Mouse (Mus musculus) kidney, postnatal 10 days (tissue): ENCODE measurements around the gene Tdp1.
"Not testable (repeated sequence)": the region's sequence is repeated elsewhere in the genome, so short reads cannot be mapped to it uniquely, and the experiment has no call there.

Source experiments
- DNase-seq: peaks from one replicate; pipeline ENCODE4 v3.0.0; 2021; ENCODE audit warnings: mixed read lengths

The Tdp1 gene

DNA sequence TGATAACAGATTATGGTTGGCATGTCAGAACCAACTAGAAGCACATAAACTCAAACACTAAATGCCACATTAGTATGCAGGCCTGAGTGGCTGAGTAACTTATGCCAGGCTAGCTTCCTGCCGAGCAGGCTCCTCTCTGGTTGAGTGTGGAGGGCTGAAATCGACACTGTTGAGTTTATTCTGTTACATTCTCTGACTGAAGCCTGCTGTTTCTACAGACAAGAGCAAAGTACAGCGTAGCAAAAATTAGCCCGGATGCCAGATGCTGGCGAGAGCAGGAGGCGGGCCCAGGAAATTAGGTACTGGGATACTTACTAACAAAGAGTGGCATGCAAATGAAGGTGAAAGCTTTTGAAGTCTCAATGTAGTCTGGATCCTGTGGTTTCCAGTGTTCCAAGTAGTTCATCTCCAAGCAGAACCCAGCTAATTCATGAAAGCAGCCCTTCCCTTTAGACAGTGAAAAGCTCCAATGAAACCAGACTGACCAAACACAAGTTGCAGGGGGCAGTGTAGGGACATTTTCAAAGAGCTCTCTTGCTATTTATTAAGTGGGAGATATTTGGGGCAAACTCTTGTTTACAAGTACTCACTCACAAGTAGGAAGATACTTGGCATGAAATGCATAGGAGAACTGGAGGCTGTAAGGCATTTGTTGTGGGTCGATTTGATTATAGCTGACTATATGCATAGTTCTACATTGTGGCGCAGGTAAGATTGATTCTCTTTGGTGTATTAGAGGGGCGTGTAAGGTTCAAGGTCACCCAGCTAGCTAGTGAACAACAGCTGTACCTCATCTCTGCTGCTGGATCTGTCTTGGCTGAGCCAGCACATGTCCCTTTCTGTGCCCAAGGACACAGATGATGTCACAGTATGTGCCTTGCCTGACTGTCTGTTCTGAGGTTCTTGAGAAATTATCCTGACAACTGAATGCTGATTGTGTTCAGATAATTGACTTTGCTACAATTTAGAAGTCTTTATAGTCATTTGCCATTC, 74.0 kb downstream of the Tdp1 start:
- no peak for DNase-seq

DNA sequence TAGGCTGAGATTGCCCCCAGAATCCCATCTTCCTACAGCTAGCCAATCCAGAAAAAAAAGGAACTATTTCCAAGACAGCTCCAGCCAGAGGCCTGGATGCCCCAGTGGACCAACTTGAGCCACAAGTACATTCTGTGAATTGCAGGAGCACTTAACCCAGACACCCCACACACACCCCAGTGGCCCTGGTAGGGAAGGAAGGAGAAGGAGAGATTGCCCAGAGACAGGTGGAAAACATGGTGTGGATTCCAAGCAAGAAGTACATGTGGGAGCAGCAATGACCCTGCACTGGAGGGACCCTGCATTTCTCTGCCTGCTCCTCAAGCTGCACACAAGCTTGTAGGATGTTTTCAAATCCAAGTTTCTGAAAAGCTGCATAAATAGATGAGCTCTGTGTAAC, 75.0 kb downstream of the Tdp1 start:
- DNase-seq, result no peak

DNA sequence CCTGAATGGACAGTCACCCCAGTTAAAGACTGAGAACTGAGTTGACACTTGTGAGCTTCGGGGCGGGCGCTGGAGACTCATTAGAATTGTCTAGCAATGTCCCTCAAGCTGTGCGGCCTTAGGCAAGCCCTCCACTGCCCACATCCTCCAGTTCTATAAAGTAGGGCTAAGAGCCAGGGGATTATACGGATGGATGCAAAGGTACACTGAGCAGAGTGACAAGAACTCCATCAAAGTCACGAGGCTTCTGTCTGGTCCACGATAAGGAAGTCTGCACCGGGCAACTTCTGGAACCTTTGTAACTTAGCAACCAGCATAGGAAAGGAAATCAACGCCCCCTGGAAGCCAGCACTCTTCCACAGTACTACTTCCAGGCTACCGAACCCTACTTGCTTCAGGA, 75.6 kb downstream of the Tdp1 start:
- no peak for DNase-seq

DNA sequence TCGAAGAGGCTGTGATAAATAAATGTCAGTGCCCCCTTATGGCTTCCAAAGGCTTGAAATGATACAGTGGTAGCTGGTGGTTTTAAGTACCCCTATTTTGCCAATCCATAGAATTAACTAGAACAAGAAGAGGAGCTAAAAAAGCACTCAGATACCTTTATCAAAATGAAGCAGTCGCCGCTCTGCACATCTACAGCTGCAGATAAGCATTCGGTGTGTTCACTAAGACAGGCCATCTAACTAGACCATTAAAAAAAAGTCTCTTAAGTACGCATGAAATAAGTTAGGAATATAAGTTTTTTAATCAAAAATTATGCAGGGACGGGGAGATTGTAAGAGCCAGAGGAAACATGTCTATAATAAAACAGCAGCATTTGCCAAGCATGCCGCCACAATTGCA, 76.4 kb downstream of the Tdp1 start:
- no peak for DNase-seq

DNA sequence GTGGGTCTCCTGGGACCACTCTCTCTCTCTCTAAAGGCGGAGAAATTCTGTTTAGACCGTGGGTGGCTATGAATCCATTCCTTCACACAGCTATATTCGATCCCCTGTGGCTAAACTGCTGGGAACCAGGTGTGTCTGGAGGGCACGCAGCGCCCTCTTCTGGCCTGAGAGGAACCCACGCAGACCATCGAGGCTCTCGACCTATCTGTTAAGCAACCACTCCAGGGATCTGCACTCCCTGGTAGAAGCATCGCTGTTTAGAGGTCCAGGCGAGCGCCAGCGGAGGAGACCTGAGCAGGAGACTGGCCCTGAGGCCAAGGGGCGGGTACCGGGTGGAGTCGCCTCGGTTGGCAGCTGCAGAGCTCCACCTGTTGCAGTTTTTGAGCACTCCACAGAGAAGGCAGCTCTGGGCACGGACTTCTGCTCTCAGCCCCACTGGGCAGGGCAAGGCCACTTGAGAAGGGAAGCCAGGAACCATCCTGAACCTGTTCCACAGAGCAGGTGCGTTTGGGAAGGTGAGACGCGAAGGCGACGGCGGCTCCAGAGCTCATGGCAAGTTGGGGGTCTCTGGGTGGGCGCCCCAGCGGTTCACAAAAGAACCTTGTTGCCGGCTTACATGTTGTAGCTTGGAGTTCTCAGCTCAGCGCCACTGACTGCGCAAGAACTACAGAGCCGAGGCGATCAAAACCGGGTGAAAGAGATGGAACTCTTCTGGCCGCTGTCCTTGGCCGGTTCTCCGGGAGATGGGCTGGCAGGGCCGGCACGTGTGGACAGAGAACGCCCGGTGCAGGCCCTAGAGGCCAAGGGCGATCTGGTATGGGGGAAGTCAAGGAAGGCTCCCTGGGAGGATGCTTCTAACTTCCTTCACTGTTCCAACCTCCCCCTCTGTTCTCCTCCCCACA, 80.2 kb downstream of the Tdp1 start, which contains the start of gene Kcnk13:
Kcnk13 (plus strand) TSS at position 199 of the 902 bp plus-strand sequence.
- DNase-seq, result peak; percentile 83

DNA sequence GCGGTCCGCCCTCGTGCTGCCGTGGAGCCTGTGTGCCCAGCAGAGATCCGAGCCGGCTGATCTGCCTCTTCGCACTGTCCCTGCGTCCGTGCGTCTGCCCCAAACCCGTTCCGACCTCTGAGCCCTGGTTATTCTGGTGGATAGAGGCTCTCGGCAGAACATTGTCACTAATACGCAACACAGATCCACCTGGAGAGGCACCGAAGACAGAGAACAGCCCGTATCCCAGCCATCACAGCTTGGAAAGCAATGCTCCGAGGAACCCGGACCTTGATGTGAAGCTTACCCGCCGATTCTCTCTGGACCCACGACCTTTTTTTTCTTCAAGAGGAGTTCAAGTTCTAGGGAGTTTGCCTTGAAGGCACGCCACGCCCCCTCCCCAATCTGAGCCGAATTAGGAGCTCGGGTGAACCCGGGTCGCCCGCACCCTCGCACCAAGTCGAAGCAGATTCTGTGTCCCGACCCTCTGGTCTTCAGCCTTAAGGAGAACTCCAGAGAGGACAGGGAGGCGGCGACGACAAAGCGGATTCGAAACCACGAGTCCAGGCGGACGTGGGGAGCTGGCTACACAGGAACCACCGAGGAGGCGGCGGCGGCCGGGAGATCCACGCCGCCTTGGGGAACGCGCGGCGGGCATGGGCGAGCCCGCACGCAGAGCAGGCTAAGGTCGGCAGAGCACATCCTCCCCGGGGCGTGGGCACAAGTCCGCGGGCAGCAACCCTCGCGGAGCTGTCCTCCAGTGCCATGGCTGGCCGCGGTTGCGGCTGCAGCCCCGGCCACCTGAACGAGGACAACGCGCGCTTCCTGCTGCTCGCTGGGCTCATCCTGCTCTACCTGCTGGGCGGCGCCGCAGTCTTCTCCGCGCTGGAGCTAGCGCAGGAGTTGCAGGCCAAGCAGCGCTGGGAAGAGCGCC, 81.1 kb downstream of the Tdp1 start:
- DNase-seq, result peak; percentile 58

DNA sequence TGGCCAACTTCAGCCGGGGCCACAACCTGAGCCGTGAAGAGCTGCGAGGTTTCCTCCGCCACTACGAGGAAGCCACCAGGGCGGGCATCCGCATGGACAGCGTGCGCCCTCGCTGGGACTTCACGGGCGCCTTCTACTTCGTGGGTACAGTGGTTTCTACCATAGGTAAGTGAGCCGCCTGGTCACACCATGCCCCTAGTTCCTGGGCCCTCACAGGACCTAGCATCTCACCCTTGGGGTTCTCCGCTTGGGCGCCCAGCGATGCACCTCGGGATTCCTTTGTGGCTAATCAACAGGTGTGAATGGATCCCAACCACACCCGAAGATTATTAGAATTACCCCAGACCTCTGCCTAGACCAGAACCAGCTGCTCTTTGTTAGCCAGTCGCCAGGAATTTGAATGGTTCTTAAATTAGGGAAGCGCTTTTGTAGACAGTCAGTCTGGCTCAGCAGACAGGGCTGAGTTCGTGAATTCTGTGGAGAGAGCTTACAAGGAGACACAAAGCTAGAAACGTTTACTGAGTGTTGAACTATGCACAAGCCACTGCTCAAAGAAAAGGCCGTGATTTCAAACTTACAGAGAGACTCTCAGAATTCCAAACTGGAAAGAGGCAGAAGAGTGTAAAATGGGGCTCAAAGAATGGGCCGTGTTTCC, 81.9 kb downstream of the Tdp1 start:
- DNase-seq, result no peak

DNA sequence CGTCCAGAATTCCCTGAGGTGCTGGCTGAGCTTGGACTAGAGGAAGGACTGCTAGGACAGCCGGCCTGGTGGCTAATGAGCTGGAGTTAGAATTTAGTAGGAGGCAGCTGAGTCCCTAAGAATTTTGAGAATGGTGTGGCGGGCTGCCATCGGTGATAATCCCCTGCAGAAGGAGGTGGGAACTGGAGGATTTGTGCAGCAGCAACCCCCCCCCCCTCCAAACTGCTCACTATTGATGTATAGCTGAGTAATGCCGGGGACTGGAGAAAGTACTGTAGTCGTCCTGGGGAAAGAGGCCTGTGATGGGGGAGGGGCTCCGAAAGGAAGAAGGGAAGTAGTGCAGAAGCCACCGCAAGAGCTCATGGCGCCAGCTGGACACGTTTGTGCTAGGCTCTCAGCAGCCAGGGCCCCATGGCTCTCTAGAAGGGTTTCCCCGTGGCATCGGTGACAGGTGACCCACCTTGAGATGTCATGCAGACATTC, 82.6 kb downstream of the Tdp1 start:
- peak; percentile 34 for DNase-seq

DNA sequence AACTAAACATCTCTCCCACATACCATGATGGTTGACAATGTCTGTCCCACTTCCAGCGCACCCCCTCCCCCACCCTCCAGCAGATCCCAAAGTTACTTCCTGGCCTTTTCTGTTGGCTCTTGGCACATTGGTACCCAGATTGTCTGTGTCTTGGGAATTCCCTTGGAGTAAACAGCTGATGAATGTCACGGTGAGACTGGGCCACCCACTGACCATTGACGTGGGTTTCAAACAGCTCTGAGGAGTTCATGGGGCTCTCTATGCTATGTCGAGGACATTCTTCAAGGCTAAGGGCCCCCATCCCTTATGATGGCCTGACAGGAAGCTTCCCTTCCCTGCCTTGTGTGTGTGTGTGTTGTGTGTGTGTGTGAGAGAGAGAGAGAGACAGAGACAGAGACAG, 85.6 kb downstream of the Tdp1 start:
- no peak for DNase-seq

DNA sequence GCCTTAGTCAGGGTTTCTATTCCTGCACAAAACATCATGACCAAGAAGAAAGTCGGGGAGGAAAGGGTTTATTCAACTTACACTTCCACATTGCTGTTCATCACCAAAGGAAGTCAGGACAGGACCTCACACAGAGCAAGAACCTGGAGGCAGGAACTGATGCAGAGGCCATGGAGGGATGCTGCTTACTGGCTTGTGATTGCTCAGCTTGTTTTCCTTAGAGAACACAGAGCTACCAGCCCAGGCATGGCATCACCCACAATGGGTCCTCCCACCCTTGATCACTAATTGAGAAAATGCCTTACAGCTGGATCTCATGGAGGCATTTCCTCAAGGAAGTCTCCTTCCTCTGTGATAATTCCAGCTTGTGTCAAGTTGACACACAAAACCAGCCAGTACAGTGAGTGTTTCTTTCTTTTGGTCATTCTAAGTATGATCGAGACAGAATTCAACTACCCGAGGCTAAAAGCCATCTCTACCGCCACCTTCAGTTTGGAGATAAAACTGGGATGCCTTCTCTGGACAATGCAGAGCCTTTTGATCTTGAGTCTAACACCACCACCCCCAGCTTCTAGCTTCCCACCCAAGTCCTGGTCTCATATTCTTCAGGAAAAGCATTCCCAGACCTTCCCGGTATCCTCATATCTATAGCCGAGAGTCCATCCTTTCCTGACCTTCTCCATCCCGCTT, 87.0 kb downstream of the Tdp1 start:
- DNase-seq, result not testable (repeated sequence)

DNA sequence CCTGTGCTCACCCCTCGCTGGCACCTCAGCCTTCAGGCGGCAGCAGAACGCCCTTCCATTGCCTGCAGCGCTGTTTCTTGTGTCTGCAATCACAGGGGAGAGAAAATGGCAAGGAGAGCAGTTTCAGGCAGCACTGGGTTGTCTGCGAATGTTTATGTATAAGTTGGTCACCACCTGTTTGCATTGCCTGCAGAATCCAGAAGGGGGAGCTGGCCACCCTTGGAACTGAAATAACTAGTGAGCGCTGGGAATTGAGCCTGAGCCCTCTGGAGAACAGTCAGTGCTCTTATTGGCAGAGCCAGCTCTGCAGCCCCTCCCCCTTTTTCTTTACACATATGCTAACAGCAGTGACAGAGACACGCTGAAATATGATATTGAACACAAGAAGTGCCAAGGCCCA, 88.5 kb downstream of the Tdp1 start:
- no peak for DNase-seq

DNA sequence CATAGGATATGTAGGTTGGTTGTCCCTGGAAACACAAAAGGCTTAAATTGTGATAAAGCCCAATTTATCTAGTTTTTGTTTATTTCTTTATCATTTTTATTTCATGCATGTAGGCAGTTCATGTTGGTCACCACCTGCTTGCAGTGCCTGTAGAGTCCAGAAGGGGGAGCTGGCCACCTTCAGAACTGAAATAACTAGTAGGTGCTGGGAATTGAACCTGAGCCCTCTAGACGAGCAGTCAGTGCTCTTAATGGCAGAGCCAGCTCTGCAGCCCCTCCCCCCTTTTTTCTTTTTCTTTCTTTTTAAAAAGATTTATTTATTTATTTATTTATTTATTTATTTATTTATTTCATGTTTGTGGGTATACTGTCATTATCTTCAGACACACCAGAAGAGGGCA, 89.3 kb downstream of the Tdp1 start:
- DNase-seq, result no peak

DNA sequence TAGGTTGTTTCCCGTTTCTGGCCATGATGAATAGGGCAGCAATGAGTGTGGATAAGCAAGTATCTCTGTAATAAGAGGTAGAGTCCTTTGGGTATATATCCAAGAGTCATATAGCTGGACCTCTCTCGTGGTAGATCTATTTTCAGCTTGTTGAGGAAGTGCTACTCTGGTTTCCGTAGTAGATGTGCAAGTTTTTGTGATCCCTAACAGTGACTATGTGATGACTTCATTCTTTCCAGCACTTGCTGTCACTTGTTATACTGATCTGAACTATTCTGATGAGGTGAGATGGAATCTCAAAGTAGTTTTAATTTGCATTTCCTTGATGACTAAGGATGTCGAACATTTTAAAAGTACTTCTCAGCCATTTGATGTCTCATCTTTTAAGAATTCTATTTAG, 95.2 kb downstream of the Tdp1 start:
- DNase-seq, result no peak

DNA sequence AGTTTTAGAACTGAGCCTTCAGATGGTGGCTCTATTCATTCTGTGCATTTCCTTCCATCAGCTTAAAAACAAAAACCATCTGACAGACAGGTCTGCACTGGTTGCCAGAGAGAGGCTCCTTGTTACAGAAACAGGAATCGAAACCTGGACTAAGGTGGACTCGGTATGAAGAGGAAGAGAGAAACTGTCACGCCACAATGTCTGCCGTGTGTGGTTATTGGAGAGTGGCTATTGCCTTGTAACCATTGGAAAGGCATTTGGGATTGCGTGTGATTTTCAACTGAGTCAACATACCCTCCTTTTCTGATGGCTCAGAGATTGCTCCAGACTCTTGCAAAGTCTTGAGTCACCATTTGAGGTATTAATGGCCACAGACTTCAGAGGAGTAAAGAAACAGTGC, 102.5 kb downstream of the Tdp1 start:
- DNase-seq, result no peak

DNA sequence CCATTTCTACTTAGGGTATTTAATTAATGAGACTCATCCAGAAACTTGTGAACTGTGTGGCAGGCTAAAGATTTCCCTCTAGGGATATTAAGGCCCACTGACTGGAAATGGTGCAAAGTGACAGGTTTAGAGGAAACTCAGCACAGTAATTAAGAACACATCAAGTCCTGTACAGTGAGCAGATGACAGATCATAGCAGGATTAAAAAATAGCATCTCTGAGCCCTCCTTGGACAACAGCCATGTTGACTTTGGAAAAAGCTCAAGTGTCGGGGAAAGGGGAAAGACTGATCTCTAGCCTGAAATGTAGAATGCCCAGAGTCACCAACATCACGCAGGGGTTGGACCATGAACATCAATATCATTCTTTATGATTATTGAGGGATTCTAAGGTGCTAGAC, 103.8 kb downstream of the Tdp1 start:
- peak; percentile 38 for DNase-seq

DNA sequence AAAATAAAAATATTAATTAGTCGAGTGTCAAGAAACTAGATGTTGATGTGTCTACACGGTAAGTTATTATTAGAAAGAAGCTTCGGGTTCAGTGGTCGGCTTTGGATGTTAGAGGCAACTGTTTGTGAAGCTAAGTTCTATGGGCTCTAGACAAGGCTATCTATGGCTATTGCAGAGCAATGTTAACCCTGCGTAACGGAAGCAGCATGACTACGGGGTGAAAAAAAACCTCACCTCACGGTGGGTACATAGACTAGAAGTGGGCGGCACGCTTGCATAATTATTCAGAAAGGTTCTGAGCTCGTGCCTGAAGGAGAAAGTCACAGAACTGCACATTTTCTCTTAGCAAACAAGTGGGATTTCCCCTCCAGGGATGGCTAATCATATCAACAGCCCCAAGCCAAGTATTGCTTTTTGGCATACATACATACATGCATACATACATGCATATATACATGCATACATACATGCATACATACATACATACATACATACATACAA, 108.1 kb downstream of the Tdp1 start:
- no peak for DNase-seq

DNA sequence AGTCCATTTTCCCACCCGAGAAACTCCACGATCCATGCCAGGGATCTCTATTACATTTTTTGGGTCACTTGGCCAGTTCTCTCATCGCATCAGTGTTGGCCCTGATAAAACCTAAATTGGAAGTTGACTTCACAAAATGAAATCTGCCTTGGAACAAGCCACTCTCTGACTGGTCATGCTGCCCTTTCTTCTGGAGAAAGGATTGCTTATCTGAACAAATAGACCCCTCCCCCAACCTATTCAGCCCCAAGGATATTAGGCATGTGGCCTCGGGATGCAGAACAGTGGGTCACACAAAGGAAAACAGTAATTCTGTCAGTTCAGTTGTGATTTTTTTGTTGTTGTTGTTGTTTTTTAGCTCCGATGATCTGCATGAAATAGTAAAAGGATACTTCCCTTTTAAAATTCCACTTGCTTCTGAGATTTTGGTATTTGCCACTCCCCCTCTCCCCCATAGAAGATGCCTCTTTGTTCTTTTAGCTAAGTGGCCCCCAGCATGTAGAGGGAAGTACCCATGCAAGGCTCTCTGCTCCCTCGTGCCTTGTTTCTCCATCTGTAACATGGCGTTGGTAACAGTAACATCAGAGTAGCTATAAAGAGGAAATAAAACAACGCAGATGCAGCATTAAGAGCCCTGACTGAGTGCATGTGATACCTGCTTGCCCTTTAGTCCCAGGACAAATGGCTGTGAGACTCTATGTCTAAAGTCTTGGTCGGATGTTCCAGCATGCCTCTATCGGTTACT, 109.0 kb downstream of the Tdp1 start:
- no peak for DNase-seq

DNA sequence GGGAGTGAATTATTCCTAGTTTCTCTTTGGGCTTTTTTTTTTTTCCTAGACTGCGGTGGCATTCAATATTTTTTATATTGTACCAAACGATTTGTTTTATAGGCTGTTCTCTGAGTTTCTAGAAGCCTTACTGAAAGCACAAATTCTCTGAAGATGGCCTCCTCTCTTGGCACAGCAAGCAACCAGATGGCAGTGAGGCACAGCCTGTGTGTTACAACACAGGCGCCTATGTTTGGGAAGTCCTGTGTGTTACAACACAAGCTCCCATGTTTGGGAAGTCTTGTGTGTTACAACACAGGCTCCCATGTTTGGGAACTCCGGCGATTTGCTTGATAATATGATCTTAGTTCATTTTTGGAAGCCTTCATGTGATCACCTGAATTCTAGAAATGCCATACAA, 111.6 kb downstream of the Tdp1 start:
- no peak for DNase-seq

DNA sequence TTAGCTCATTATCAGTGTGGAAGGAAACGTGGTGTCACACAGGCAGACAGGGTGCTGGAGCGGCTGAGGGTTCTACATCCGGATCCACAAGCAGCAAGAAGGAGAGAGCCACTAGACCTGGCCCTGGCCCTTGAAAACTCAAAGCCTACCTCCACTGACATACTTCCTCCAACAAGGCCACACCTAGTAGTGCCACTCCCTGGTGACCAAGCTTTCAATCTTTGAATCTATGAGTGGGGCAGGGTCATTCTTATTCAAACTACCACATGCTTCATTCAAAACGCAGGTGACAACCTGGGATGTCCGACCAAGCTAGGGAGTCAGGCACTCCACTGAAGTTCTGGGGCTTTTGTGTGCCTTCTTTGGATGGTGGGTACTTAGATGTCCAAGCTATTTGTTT, 115.4 kb downstream of the Tdp1 start:
- no peak for DNase-seq

DNA sequence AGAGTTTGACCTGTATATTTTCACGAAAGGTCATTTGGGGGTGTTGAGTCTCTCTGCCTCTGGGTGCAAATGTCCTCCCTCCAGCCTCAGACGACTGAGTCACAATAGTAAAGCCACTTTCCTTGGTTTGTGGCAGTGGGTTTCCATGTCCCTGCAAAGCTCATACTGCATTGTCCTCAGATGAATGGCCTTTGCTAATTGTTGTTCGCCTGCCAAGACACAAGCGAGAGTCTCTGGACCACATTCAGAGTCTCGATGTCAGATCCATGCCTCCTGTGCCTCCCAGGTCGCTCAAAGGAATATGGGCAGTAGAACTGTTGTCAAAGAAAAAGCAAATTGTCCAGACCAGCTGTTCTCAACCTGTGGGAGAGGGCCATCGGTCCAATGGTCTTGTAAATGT, 116.1 kb downstream of the Tdp1 start:
- no peak for DNase-seq
